14 mouse cellular contexts compared by ENCODE assay signal in genomic region chr12:54225610-54226009, GRCm38 (mm10).
"Had no signal": no experiment of that assay in that cellular context is flagged by ENCODE, and none has a peak within 500 bp of the region (broad histone marks: within the 10 kb centered on the region; RNA-seq: fewer than 3 reads in every experiment).

No protein-coding gene starts in this region.

- H3K9ac ChIP-seq: lung, embryonic 15.5 days; midbrain, embryonic 12.5 days; midbrain, embryonic 15.5 days; neural tube, embryonic 12.5 days; stomach, embryonic 15.5 days had no signal

- H3K4me2 ChIP-seq: lung, embryonic 15.5 days; midbrain, embryonic 12.5 days; midbrain, embryonic 15.5 days; neural tube, embryonic 12.5 days; stomach, embryonic 15.5 days had no signal

- ATAC-seq: midbrain, embryonic 15.5 days had no signal

- DNase-seq: lung, adult 18-20 months; lung, postnatal 10 days; lung, postnatal 4 days; right cerebral cortex, postnatal 14 days; thymus, adult 2 months; thymus, postnatal 25 days; thymus, postnatal 4 days had no signal

- H3K9me3 ChIP-seq: lung, embryonic 15.5 days; midbrain, embryonic 10.5 days; midbrain, embryonic 12.5 days; midbrain, embryonic 15.5 days; neural tube, embryonic 12.5 days; stomach, embryonic 15.5 days had no signal

- H3K36me3 ChIP-seq: lung, embryonic 15.5 days; midbrain, embryonic 10.5 days; midbrain, embryonic 12.5 days; midbrain, embryonic 15.5 days; neural tube, embryonic 12.5 days; stomach, embryonic 15.5 days had no signal

- H3K27me3 ChIP-seq: lung, embryonic 15.5 days; midbrain, embryonic 12.5 days; midbrain, embryonic 15.5 days; neural tube, embryonic 12.5 days; stomach, embryonic 15.5 days had no signal

- H3K4me1 ChIP-seq: midbrain, embryonic 12.5 days; midbrain, embryonic 15.5 days; stomach, embryonic 15.5 days had no signal

- H3K27ac ChIP-seq: lung, embryonic 15.5 days; midbrain, embryonic 10.5 days; midbrain, embryonic 12.5 days; midbrain, embryonic 15.5 days; neural tube, embryonic 12.5 days; stomach, embryonic 15.5 days; stomach, postnatal 0 days had no signal

- H3K4me3 ChIP-seq: lung, embryonic 15.5 days; midbrain, embryonic 10.5 days; midbrain, embryonic 12.5 days; midbrain, embryonic 15.5 days; neural tube, embryonic 12.5 days; stomach, embryonic 15.5 days had no signal
